Mouse (Mus musculus) naive thymus-derived CD4-positive, alpha-beta T cell, adult 2 months (primary cell): ENCODE data around the gene Olfr9.
"Not testable (repeated sequence)": the region's sequence is repeated elsewhere in the genome, so short reads cannot be mapped to it uniquely, and the experiment has no call there.

Source experiments
- DNase-seq: peaks from one replicate; pipeline ENCODE4 v3.0.0-alpha.2; 2011; ENCODE audit warnings: low read depth

The Olfr9 gene

DNA sequence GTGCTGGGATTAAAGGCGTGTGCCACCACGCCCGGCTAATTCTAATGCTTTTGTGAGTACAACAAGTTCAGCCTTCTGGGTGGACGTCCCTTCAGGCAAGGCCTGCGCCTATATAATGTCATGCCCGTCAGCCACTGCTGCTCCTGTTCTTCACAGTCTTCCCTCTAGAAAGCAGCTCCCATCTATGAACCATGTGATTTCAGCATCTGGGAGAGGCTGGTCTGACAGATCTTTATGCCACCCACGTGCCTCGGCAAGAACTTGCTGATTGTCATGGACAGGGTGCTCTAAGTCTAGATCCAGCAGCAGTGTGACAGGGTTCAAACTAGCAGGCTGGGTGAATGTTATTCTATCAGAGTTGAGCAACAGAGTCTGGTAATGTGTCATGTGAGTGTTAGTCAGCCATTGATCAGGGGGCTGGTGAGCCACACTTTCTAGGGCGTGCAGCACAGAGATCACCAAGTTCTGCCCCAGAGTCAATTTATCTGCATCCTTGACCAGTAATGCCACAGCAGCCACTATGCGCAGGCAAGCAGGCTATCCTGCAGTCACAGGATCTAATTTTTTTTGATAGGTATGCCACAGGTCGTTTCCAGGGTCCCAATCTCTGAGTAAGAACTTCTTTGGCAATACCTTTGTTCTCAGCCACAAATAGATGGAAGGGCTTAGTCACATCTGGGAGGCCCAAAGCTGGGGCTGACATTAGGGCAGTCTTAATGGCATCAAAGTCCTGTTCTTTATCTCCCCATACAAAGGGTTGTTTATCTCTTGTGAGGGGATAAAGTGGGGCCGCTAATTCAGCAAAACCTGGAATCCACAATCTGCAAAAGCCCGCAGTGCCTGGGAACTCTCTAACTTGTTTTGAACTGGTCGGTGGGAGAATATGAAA is 15.0 kb downstream of the Olfr9 start:
- no peak for DNase-seq

DNA sequence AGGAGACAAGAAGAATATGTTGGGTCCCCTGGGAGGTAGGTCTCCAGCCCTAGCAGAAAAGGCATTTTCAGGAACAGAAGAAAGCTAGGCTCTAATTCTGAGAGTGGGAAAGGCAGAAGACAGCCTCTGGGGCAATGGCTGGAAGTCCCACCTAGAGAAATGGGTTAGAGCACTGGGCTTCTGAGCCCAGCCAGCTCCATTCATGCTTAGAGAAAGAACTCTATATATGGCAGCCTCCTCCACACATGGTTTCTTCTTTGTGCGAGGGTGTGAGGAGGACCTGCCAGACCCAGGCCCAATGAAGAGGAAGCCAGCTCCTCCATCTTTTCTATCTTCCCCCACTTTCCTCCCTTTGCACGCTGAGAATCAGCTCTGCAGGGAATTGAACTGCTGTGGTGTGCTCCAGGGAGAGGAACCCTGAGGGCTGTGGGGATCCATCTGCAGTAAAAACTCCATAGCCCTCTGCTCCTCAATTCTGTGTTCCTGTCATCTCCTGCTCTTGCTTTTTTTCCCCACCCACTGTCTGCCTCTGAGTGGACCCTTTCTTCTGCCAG is 21.1 kb downstream of the Olfr9 start, which contains the start of gene Olfr763:
Olfr763 (plus strand) TSS at position 504 of the 554 bp plus-strand sequence.
- no peak for DNase-seq

DNA sequence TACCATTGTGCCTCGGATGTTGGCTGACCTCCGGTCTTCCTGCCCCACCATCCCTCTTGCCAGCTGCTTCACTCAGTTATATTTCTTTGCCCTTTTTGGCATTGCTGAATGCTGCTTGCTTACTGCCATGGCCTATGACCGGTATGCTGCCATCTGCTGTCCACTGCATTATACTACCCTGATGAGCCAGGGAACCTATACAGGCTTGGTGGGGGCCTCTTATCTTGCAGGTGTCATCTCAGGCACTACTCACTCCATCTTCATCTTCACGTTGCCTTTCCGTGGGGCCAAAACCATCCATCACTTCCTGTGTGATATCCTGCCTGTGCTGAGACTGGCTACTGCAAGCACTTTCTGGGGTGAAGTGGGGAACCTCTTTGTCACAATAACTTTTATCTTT is 22.3 kb downstream of the Olfr9 start:
- not testable (repeated sequence) for DNase-seq

DNA sequence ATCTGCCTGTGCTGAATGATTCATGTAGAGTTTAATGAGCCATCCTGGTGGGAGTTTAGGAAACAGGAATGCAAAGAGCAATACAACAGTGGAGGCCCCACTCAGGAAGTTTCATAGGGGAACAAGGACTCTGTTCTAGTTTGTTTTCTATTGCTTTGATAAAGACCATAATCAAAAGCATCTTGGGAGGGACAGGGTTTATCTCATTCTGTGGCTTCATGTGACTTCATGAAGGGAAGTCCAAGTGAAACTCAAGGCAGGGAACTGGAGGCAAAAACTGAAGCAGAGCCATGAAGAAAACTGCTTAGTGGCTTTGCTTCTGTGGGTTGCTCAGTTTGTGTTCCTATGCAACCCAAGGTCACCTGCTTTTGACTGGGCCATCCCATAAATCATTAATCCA is 25.2 kb downstream of the Olfr9 start:
- no peak for DNase-seq

DNA sequence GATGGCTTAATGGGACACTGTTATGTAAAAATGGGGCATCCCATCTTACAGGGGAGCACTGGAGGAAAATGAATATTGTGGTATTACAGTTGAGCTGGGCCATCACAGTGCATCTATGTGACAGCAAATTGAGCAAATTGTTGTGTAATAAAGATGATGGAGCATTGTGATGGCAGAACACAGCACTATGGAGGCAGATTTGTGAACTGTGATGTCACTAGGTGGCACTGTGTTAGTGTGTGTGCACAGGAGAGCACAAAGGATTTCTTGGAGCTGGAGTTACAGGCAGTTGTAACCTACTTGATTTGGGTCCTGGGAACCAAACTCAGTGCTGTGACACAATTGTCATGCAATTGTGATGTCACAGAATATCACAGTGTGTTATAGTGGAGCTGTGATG is 34.1 kb downstream of the Olfr9 start:
- DNase-seq = no peak

DNA sequence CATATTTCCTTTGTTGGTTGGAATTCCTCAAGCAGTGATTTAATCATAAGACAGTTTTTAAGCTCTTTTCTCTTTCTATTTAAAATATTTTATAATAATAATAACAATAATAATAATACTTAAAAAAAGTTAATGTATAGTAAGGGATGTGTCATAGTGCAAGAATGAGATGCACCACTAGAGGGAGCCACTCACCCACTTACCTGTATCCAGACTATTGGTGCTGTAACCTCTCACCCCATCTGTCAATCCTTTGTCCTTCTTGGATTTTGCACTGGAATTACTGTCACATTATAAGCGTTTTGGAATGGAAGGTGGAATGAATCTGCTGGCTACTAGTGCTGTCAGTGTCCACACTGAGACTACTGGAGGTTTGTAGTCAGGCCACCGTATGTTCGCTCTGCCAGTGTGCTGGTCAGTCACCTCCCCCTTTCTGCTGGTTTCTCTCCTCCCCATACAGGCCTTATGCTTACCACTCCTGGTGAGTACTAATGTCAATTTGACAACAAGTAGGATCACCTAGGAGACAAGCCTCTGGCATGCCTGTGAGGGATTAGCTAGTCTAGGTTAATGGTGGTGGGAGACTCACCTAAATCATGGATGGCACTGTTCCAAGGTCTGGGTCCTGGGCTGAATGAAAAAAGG is 36.9 kb downstream of the Olfr9 start:
- peak; percentile 58 for DNase-seq

DNA sequence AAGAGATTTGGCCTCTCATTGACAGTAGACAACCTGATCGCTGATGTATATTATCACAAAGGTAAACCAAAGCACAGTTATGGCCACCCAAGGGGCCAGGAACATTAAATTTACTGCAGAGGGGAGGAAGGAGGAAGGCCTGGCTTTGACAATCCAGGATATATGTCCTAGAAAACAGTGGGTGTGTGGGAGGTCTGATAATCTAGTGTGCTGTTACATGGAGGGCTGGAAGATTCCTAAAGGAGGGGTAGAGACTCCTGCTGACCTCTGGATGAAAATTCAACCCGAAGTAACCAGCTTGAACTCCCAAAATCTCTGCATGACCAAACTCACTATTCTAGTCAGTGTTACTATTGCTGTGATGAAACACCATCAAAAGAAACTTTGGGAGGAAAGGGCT is 39.1 kb downstream of the Olfr9 start:
- DNase-seq = no peak

DNA sequence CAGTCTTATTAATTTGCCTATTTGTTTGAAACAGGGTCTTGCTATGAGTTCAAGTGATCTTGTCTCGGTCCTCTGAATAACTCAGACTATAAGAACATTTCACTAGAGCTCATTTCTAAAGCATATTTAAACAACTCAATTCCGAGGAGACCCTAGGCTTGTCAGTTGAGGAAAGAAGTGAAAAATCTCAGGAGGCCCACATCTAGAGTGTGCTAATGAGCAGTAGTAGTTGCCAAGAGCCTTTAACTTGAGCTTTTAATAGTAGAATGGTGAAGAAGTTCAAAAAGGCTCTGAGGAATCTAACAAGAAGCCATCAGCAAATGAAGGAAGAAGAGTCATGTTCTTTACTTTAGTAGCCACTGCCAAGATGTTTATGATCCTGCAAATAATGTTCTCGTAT is 50.6 kb downstream of the Olfr9 start, which contains the start of gene Olfr764-ps1:
Olfr764-ps1 (minus strand) TSS at position 101 of the 400 bp plus-strand sequence.
- no peak for DNase-seq
